Mouse (Mus musculus): ENCODE data around the gene Hkdc1.
"Not testable (repeated sequence)": the region's sequence is repeated elsewhere in the genome, so short reads cannot be mapped to it uniquely, and the experiment has no call there.

The Hkdc1 gene

GRCm38 (mm10) chr10:62422255-62422654, at the start of gene Hkdc1:
Gene Hkdc1, minus strand, starts transcription at chr10:62422491.
- DNase-seq = peak; percentile 17

- DNase-seq = no peak
Measured at GRCm38 (mm10) chr10:62471105-62471504, 48.8 kb upstream of the Hkdc1 start.

DNA sequence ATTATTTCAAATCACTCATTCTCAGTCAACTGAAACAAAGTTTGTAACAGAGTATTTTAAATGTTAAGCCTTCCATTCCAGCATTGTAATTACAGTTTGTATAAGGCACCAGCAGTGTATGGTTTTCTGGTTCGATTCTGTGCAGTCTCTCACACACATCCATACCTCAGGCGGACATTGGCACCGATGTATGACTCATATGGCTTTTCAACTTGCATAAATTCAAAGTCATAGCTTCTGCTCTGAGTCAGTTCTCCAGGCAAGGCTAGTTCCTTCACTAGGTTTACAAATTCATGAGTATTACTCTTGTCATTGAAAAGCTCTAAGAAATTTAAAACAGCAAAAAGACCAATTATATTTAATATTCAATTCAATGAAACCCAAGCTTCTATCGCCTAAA, 47.4 kb upstream of the Hkdc1 start:
- no peak for DNase-seq

GRCm38 (mm10) chr10:62461321-62461720, 39.0 kb upstream of the Hkdc1 start:
- DNase-seq = no peak

DNA sequence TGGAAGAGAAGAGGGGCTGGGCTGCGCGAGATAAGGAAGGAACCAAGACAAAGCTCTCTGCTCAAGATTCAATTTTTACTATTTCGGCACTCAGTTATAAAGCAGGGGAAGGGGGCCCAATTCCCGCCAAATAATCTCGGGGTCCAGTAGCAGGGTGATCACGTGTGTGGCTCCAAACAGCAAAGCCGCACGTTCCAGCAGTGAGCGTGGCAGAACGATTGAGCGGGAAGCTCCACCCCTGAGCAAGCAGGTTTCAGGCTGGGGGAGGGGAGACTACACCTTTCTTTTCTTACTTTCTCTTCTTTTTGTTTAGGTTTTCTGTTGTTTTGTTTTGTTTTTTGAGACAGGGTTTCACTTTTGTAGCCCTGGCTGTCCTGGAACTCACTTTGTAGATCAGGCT, 29.7 kb upstream of the Hkdc1 start:
- not testable (repeated sequence) for DNase-seq

GRCm38 (mm10) chr10:62450280-62450640, 28.0 kb upstream of the Hkdc1 start:
- no peak for DNase-seq

- peak; percentile 96 for DNase-seq
Measured at GRCm38 (mm10) chr10:62449364-62450279, 27.3 kb upstream of the Hkdc1 start, which contains the start of the genes 4930507D05Rik and Supv3l1. Gene 4930507D05Rik, plus strand, starts transcription at chr10:62449489. Gene Supv3l1, minus strand, starts transcription at chr10:62449738.

DNA sequence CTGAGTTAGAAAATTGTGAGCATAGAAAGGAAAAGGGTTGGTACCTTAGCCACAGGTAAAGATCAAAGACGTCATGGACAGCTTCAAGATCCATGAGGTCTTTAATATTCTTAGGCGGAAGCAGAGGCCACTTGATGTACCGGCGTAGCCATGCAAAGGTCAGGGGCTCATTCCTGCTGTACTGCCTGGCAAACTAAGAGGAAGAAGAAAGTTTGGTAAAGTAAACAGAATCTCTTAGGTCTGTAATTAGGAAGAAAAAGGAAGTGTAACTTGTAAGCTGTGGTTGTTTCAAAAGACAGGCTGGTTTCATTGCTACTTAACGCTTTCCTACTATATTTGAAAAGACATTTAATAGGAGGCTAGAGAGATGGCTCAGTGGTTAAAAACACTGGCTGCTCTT, 8.1 kb upstream of the Hkdc1 start:
- DNase-seq = no peak

- DNase-seq = peak; percentile 31
Measured at GRCm38 (mm10) chr10:62425081-62425871, 3.0 kb upstream of the Hkdc1 start.

DNA sequence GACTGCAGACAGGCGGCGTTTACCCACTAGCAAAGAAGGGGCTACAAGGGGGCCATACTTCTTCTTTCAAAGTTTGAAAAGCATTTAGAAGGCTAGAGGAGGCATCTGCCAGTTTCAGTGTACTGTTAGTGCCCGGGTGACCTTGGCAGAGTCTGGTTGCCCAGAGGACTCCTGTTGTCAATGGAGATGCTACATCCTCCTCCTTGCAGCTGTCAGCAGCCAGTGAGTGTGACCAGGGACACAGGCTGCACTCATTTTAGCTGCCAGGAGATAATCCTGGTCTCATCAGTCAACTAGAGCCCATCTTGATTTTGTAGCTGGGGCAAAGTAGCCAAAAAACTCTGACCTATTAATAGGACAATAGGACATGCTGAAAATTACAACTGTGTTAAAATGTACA, 1.2 kb downstream of the Hkdc1 start:
- DNase-seq = no peak

DNA sequence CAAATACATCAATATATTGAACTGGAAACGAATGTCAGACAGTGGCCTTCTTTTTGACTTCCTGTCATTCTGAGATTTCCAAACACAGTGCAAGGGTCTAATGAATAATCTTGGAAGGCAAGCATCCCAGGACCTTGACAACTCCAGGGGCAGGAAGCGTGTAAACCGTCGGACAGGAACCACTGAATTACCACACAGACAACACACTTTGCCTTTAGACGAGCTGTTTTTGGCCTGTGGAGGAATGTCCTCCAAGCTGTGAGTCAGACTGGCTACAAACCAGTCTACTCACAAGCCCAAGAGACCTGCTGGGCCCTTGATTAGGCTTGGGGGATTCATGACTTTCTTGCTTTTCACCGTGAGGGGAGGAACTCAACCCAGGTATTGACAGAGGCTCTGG, 1.9 kb downstream of the Hkdc1 start:
- no peak for DNase-seq

- DNase-seq = no peak
Measured at GRCm38 (mm10) chr10:62419422-62419821, 2.9 kb downstream of the Hkdc1 start.

GRCm38 (mm10) chr10:62418831-62419356, 3.4 kb downstream of the Hkdc1 start:
- DNase-seq = no peak

DNA sequence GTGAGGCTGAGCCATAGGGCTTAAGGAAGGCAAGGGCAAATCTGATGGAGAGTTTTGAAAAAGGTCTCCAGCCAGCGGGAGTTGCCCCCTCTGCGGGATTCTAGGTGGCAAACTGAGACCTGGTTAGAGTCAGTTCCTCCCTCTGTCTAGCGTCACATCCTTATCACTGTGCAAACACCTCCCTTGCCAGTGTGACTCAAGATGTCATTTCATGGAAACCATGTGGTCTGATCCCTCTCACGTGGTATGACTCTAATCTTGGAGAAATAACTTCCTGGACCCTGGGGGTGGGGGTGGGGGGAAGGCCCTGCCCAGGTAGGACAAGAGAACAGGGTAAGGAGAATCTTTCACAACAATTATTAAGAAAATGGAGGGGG, 8.7 kb downstream of the Hkdc1 start:
- no peak for DNase-seq

DNA sequence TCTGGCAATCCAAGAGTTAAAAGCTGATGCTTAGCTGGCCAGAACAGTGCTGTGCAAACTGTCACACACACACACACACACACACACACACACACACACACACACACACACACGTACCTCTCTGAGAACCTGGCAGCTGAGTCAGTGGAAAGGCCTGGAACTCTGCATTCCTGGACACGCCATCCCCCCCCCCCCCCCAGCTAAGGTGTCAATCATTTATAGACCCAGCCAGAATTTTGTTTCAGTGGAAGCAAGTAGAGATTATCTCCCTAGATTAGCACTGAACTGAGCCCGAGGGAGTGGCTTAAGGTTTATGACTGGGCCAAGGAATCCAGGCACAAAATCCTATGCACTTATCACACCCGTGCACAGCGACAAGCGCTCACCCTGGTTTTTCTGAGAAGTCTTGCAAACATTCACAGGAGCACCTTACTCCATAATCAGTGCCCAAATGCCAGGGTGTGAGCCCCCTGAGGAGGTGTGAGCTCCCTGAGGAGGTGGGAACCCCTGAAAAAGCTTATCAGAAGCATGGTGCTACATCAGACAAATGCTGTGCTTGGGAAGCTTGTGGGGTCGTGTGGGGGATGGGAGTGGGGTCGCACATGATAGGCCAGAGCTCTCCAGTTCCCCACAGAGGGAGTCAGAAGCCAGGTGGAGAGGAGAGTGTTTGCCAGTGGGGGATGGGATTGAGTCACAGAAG, 9.2 kb downstream of the Hkdc1 start:
- DNase-seq = peak; percentile 50

- no peak for DNase-seq
Measured at GRCm38 (mm10) chr10:62411431-62412410, 10.6 kb downstream of the Hkdc1 start.

- DNase-seq = peak; percentile 81
Measured at GRCm38 (mm10) chr10:62410943-62411342, 11.3 kb downstream of the Hkdc1 start.

DNA sequence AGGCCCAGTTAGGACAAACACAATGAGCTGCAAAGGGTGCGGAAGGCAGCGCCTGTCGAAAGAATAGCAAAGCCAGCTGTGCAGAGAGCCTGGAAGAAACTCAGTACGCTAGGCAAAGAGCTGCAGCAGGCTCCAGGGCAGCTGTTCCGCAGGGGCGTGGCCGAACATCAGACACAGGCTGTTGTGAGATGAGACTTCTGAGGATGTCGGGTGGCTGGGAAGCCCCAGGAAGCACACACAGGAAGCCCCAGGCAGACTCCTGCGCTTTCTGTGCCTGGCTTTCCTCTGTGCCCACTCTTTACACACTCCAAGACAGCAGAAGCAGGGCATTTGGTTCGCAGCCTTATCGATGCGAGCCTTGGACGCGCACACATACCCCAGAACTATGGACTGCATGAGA, 17.4 kb downstream of the Hkdc1 start:
- peak; percentile 78 for DNase-seq

DNA sequence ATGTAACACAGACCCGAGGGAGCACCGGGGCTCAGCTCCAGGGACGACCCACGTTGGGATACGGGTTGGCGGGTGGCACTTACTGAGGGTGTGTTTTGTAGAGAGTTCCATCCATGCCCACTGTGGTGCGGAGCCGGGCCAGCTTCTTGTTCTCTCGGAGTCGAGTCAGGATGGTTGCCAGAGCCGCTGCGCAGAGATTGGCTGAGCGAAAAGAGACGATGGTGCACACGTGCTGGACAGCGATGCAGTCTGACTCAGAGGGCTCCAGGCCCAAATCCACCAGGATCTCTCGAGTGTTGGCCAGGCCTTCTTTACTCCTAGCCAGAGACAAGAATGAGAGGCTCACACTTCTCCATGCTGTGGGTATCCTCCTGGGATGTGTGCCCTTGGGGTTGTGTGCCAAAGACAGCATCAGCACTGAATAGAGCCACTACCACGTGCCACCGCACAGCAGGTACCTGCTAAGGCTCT, 20.6 kb downstream of the Hkdc1 start:
- DNase-seq = no peak

- no peak for DNase-seq
Measured at GRCm38 (mm10) chr10:62383011-62383410, 39.3 kb downstream of the Hkdc1 start.

GRCm38 (mm10) chr10:62380936-62381335, 41.4 kb downstream of the Hkdc1 start:
- DNase-seq = no peak

DNA sequence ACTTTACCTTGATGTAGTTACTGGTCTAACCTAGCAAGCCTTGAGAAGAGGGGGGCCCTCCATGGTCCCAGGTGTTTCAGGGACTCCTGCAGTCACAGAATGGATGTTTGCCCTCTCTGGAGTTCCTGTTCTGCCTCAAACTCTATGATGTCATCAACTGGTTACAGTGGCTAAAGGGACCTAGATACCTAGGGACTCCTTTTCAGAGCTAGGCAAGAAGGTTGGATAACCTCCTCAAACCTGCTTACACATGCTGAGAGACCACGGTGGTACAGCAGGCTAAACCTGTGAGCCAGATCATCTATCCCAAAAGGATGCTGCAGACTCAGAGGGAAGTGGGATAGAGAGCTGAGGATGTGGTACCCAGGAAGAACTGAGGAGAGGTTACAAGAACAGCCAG, 42.5 kb downstream of the Hkdc1 start, which contains the start of gene Hk1:
Hk1 (minus strand) TSS at position 101 of the 400 bp plus-strand sequence.
- no peak for DNase-seq
